Mouse (Mus musculus) bone marrow macrophage, adult 2 months (primary cell): Measurements from ENCODE around the gene Sox15.

Source experiments
- CTCF ChIP-seq: IDR thresholded peaks from 2 replicates; pipeline ENCODE4 v1.5.1; 2012; ENCODE audit warnings: low read depth, mild to moderate bottlenecking, low read length, moderate library complexity
- POLR2A ChIP-seq: IDR thresholded peaks from 2 replicates; pipeline ENCODE4 v1.6.1; 2012; ENCODE audit warnings: mild to moderate bottlenecking, low read depth, low read length, borderline replicate concordance

DNA sequence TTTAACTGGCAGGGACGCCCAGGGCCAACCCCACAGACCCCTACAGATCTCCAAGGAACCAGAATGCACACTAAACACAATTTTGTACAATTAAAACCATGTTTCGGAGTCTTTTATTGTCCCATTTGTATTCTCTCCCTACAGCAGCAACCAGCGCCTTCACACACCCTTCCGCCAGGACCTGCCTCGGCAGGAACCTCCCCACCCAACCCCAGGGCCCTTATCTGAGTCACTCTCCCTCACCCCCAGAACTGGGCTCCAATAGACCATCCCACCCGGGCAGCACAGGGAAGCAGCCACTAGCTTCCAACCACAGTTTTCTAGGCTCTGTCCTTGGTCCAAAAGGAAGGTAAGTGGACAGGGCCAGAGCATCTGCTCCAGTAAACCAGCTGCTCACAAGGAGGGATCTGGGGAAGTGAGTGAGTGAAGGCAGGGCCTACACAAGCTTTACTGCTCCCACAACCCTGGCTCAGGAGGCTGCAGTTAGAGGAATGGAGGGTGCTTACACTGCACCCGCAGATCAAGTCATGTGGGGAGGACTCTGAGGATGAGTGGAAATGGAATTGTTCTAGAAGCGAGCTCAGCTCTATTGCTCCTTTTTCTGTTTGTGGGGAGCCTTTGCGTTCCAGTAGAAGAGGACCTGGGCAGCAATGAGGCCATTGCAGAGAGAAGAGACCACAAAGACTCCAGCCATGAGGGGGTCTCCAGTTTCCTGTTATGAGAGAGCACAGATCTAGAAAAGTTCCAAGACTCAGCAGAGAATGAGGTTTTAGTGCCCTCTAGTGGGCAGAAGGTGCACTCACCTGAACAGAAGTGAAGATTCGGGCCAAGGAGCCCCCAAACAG lies 1.7 kb downstream of the Sox15 start:
- TF ChIP-seq CTCF: peak; percentile 73
- TF ChIP-seq POLR2A: no peak
